Mouse (Mus musculus) cerebellum, adult 2 months (tissue): ENCODE data around the gene 2010111I01Rik. TPM values are rescaled to one million over a fixed set of nuclear protein-coding genes. Genes with fewer than 3 reads are reported as not detected.

Experiments
- DNase-seq, 2 experiments: peaks; one replicate each; pipeline ENCODE4 v3.0.0; 2021
- H3K27ac ChIP-seq: fragments of 200-500 bp; 2 replicates; pipeline ENCODE4 v1.5.1; 2012; ENCODE audit warnings: low read length, control low read depth, inconsistent platforms; ENCODE audit not compliant: insufficient read depth
- H3K27me3 ChIP-seq: fragments of 200-500 bp; 2 replicates; pipeline ENCODE4 v1.6.1; 2012; ENCODE audit warnings: inconsistent platforms, mild to moderate bottlenecking, low read length, moderate library complexity; ENCODE audit not compliant: control insufficient read depth, insufficient read depth
- H3K4me1 ChIP-seq: fragments of 200-500 bp; 2 replicates; pipeline ENCODE4 v1.6.1; 2011; ENCODE audit warnings: low read length; ENCODE audit not compliant: control insufficient read depth, insufficient read depth
- H3K4me3 ChIP-seq: fragments of 200-500 bp; replicated peaks from 2 replicates; pipeline ENCODE3; 2011; ENCODE audit warnings: mild to moderate bottlenecking, low read depth, low read length, control low read depth; ENCODE audit not compliant: insufficient read depth
- CTCF ChIP-seq: fragments of 200-500 bp; IDR thresholded peaks from 2 replicates; pipeline ENCODE4 v1.5.1; 2011; ENCODE audit warnings: low read depth, mild to moderate bottlenecking, control low read depth, low read length, moderate library complexity, borderline replicate concordance; ENCODE audit not compliant: insufficient read depth
- POLR2A ChIP-seq: fragments of 200-500 bp; IDR thresholded peaks from 2 replicates; pipeline ENCODE4 v1.6.1; 2011; ENCODE audit warnings: low read length, control low read depth, borderline replicate concordance; ENCODE audit not compliant: insufficient read depth
- WGBS: fragments of 180-500 bp; shearing (Covaris S2); methylation state at CpG from one replicate; pipeline ENCODE4 v1.1.7; 2018; 5-methylcytosine and 5-hydroxymethylcytosine counted together
- polyA plus RNA-seq: library from polyadenylated mRNA; depleted of rRNA; stranded (reverse); fragments of >200 nt; gene quantifications from 2 replicates; pipeline ENCODE4 v1.2.3, GENCODE M21; 2012

The 2010111I01Rik gene
- polyA plus RNA-seq, 1 experiment, result 126 TPM

DNA sequence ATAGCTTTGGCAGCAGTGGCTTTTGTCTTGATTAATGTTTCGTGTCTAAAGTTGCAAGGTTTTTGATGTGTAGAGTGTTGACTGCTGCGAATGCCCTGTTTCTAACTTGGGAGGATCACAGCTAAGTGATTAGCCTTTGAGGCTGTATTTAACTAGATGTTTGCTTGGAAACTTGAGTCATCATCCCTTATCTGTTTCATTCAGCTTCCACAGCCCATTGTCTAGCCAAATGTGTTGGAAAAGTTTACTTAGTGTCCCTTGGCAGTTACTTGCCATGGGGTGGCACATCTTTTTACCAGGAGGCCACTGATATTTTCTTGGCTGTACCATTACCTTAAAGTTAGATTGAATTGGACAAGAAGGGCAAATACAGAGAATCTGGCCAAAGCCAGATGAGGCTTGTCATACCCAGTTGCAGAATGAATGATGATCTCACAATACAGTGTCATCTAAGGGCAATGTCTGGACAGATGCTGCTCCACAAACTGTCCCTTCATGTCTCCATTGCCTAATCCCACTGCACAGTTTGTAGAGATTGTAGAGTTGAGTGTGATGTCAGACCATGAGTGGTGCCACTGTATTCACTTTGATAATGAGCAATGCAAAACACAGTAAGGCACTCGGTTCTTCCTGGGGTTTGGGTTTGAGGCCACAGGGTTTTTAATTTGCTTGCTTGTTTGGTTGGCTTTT is 152.9 kb downstream of the 2010111I01Rik start:
- no peak overlapping the region for H3K27ac ChIP-seq
- no peak overlapping the region for H3K4me3 ChIP-seq
- DNase-seq, result no peak
- no peaks in the 10 kb centered on the region for H3K27me3 ChIP-seq
- peaks cover 2% of the 10 kb centered on the region; the same call in 1 of the 2 replicates for H3K4me1 ChIP-seq
- TF ChIP-seq CTCF (no peak), POLR2A (no peak)
- WGBS, result 91% methylated on average over 3 of the region's 3 CpGs

DNA sequence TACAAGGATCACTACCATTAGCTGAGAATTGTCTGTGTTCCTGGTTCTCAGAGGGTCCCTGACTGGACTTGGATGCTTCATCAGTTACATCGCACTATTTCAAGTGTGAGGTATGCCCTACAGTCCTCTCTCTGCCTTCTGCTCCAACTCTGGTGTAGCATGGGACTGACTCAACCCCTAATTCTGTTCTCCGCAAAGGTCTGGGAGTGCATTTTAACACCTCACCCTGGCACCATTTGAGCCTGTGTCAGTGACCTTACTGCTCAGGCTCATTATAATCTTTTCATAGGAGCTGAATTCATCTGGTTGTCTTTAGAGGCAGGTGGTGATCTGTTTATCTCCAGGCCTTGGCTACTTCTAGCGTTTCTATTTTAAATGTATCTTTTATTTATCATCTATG is 154.0 kb downstream of the 2010111I01Rik start:
- H3K4me1 ChIP-seq, result peaks cover 2% of the 10 kb centered on the region; the same call in 1 of the 2 replicates
- no peak overlapping the region for H3K27ac ChIP-seq
- no peak for DNase-seq
- 73% methylated on average over 3 of the region's 3 CpGs for WGBS
- H3K4me3 ChIP-seq, result no peak overlapping the region
- no peak for TF ChIP-seq CTCF
- TF ChIP-seq POLR2A, result no peak
- H3K27me3 ChIP-seq, result no peaks in the 10 kb centered on the region

GRCm38 (mm10) chr13:63120296-63120695 is 155.6 kb downstream of the 2010111I01Rik start:
- WGBS, result 77% methylated on average over 2 of the region's 2 CpGs
- no peak for TF ChIP-seq POLR2A
- no peak for TF ChIP-seq CTCF

DNA sequence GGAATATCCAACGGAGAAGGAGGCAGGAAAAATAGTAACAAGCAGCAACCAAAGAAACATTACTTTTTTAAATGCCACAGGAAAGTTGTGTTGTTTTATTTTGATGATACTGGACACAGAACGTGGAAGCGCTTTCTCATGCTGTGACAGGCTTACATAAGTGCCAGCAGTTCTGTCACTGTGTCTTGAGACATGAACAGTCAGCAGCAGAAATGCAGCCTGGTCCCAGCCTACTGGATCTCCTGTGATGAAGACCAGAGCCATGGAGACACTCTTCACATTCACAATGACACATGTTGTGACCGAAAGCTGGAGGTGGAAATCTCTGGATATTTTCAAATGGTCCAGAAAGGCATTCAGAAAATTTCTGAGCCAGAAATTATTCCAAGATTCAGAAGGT is 157.1 kb downstream of the 2010111I01Rik start:
- H3K4me3 ChIP-seq, result no peak overlapping the region
- no peak for DNase-seq
- H3K27me3 ChIP-seq, result no peaks in the 10 kb centered on the region
- H3K4me1 ChIP-seq, result peaks cover 2% of the 10 kb centered on the region; the same call in 1 of the 2 replicates
- WGBS, result 69% methylated on average over 4 of the region's 4 CpGs
- no peak for TF ChIP-seq CTCF
- TF ChIP-seq POLR2A, result no peak
- H3K27ac ChIP-seq, result no peak overlapping the region

More at GRCm38 (mm10) chr13:63120296-63120695, 155.6 kb downstream of the 2010111I01Rik start:
- peaks cover 2% of the 10 kb centered on the region; the same call in 1 of the 2 replicates for H3K4me1 ChIP-seq
- H3K27ac ChIP-seq, result no peak overlapping the region
- no peaks in the 10 kb centered on the region for H3K27me3 ChIP-seq
- H3K4me3 ChIP-seq, result no peak overlapping the region
- no peak for DNase-seq

- no peaks in the 10 kb centered on the region for H3K27me3 ChIP-seq
Observed at GRCm38 (mm10) chr13:63126206-63126605, 161.5 kb downstream of the 2010111I01Rik start.

GRCm38 (mm10) chr13:63127516-63127915 is 162.8 kb downstream of the 2010111I01Rik start:
- Histone ChIP-seq H3K27me3 (no peaks in the 10 kb centered on the region), H3K27ac (no peak overlapping the region), H3K4me3 (no peak overlapping the region), H3K4me1 (no peaks in the 10 kb centered on the region)
- TF ChIP-seq CTCF (no peak), POLR2A (no peak)
- no peak for DNase-seq
- 98% methylated on average over 1 of the region's 1 CpGs for WGBS

More at GRCm38 (mm10) chr13:63126206-63126605, 161.5 kb downstream of the 2010111I01Rik start:
- WGBS, result 57% methylated on average over 3 of the region's 3 CpGs
- TF ChIP-seq POLR2A, result no peak
- H3K4me1 ChIP-seq, result no peaks in the 10 kb centered on the region
- H3K27ac ChIP-seq, result no peak overlapping the region
- H3K4me3 ChIP-seq, result no peak overlapping the region
- DNase-seq, result no peak

DNA sequence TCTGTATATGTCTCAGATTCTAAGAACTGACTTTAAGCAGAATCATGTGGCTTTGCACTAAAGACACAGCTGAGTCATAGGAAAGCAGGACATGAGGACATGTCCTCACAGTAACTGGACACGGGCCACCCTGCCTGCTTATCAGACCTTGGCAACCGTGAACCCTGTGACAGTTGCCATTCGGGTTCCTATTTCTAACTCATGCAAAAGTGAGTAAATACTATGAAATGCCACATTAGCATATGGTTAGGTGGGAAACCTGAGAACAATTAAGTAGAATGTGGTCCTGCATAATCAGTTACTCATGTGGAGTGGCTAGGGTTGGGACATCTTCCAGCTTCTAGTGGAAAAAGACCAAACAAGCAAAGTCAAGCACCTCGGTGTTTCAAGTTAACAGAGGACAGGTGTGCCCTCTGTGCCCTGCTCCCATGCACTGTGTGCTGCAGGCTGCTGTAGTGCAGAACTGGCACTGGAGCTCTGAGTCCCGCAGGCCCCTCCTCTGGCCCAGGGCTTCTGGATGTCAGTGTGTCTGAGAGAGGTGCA is 170.3 kb downstream of the 2010111I01Rik start:
- 49% methylated on average over 5 of the region's 5 CpGs for WGBS
- TF ChIP-seq POLR2A, result no peak
- TF ChIP-seq CTCF, result no peak

DNA sequence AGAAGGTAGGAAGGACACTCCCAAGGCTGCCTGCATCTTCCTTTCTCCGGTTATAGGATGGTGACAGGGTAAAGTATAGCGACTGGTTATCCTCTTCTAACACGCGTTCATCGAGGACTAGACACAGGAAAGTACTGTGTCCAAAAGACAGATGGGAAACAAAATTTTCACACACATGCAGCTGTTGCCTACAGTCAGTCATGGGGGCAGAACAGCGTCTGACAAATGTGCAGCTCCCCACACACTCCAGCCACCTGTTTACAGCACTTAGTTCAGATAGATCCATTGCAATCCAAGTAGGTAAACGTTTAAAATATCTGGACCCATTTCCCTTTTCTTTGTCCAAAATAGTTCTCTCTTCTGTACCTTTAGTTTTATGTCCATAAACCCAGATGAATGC is 171.3 kb downstream of the 2010111I01Rik start:
- Histone ChIP-seq H3K27me3 (no peaks in the 10 kb centered on the region), H3K27ac (no peak overlapping the region), H3K4me1 (no peaks in the 10 kb centered on the region), H3K4me3 (no peak overlapping the region)
- TF ChIP-seq CTCF, result no peak
- no peak for TF ChIP-seq POLR2A
- DNase-seq, result no peak
- WGBS, result 85% methylated on average over 7 of the region's 7 CpGs

More for the DNA sequence above, 170.3 kb downstream of the 2010111I01Rik start:
- Histone ChIP-seq H3K27me3 (no peaks in the 10 kb centered on the region), H3K4me1 (no peaks in the 10 kb centered on the region), H3K4me3 (no peak overlapping the region), H3K27ac (no peak overlapping the region)
- DNase-seq, result peak in 1 of 2 experiments; percentile 21
